Mouse (Mus musculus) left cerebral cortex, postnatal 14 days (tissue): ENCODE data around the gene Stambp. TPM values are rescaled to one million over a fixed set of nuclear protein-coding genes. Genes with fewer than 3 reads are reported as not detected.

ENCODE experiments used
- DNase-seq, 2 experiments: peaks; one replicate each; pipeline ENCODE4 v3.0.0; 2021 to 2022; ENCODE audit warnings: low spot score in 2 of 2, mixed read lengths in 1 of 2
- intact Hi-C: fragments of 180-260 bp; cut with DNase I; formaldehyde crosslinking; loops from one replicate; pipeline ENCODE4 v1.15.1; 2025
- total RNA-seq, 2 experiments: library from RNA; stranded (reverse); gene quantifications; 2 replicates each; pipeline ENCODE4 v1.2.3; 2021

Gene Stambp
- total RNA-seq, 2 experiments from 2014 or later, result 34.0 to 35.3 TPM

DNA sequence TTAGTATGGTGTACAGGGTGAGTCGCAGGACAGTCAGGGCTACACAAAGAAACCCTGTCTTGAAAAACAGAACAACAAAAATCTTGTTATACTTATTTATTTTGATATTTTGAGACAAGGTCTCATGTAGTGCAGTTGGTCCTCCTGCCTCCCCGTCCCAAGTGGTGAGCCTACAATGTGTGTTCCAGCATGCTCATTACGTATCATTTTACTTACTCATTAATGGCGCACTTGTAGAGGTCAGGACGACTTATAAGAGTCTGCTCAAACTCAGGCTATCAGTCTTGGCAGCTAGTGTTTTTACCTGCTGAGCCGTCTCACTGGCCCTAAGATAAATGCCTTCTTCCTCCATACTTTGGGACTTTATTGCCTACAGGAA is 65.4 kb downstream of the Stambp start:
- no peak for DNase-seq
- intact Hi-C loops, result loop anchor here (5.0 kb wide), 1 partner anchor 65 kb away; no protein-coding TSS in a partner anchor

DNA sequence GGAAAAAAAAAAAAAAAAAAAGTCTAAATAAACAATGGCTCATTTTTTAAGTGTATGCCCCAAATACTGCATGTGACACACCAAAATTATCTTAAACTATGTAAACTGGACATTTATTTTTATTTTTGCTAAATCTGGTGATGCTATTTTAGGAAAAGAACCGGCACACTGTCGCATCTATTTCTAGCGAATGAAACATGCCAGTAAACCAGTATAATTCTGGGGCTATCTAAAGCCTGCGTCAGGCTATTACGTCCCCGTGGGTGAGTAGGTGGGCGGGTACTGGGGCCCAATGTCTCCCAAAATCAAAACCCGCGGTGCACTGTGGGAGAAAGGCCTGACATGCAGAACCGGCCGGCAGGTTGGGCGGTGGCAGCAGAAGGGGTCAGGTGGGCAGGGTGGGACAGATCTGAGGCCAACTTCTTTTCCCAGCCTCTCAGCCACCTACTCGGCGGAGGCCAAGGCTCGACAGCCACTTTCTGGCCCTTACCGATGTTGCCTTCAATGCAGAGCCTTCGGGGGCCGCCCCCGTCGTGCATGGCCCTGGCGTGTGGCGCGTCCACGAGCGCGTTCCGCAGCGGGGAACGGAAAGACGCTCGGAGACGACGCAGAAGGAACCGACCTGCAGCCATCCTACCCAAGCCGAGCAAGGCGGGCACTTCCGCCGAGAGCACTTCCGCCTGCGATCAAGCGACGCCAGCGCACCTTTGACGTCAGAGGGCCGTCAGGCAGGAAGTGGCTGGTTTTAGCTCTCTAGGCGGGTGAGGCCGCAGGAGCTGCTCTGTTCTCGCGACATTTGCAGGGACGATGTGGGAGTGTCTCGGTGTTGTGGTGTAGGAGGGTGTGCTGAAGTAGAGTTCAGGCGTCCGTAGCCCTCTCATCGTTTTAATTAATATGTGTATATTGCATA is 66.0 kb downstream of the Stambp start, which contains the start of gene Dguok:
Gene Dguok (minus strand): TSS at position 712 of the 910 bp plus-strand sequence.
- intact Hi-C loops, result loop anchor here (5.0 kb wide), 1 partner anchor 64 kb away; no protein-coding TSS in a partner anchor
- DNase-seq, result peak; percentile 97 to 99

- DNase-seq, result no peak
- intact Hi-C loops, result loop anchor here (5.0 kb wide), 1 partner anchor 63 kb away; no protein-coding TSS in a partner anchor
These were observed 67.0 kb downstream of the Stambp start for GRCm38 (mm10) chr6:83505554-83505953.

DNA sequence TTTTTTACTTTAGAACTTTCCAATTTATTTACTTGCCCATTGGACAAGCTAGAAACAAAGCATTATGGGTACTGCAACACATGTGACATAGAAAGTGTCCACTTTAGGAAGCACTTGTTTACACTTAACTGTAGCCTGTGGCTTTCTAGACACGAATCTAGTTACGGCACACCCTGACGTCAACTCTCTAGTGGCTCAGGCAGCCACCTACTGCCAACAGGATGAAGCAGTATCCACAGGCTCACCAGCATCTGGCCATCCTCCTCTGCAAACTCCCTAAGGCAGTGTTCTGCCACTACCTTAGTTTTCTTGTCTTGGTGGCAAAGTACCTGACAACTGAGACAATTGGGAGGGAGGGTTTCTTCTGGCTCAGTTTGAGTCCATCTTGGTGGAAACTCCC is 69.2 kb downstream of the Stambp start:
- intact Hi-C loops, result no loop called here
- no peak for DNase-seq

- intact Hi-C loops, result no loop called here
- peak in 1 of 2 experiments; percentile 51 for DNase-seq
These were observed 69.9 kb downstream of the Stambp start for GRCm38 (mm10) chr6:83502656-83503055.

GRCm38 (mm10) chr6:83501524-83502310 is 70.8 kb downstream of the Stambp start:
- intact Hi-C loops, result no loop called here

DNA sequence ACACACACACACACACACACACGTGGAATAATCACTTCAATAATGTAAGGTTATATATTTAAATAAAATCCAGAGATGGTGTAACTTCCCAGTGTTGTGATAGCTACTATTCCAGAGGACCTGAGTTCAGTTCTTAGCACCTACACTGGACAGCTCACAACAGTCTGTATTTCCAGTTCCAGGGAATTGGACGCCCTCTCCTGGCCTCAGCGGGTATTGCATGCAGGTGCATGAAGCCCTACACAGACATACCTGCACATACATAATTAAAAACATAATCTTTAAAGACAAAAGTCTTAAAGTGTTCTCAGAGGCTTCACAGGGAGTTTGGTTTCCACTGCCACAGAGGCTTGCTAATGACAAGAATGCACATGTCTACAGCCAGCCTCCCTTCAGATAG is 72.1 kb downstream of the Stambp start:
- no peak for DNase-seq
- intact Hi-C loops, result no loop called here

More at GRCm38 (mm10) chr6:83501524-83502310, 70.8 kb downstream of the Stambp start:
- DNase-seq, result no peak

GRCm38 (mm10) chr6:83499078-83499477 is 73.5 kb downstream of the Stambp start:
- no peak for DNase-seq
- intact Hi-C loops, result no loop called here

DNA sequence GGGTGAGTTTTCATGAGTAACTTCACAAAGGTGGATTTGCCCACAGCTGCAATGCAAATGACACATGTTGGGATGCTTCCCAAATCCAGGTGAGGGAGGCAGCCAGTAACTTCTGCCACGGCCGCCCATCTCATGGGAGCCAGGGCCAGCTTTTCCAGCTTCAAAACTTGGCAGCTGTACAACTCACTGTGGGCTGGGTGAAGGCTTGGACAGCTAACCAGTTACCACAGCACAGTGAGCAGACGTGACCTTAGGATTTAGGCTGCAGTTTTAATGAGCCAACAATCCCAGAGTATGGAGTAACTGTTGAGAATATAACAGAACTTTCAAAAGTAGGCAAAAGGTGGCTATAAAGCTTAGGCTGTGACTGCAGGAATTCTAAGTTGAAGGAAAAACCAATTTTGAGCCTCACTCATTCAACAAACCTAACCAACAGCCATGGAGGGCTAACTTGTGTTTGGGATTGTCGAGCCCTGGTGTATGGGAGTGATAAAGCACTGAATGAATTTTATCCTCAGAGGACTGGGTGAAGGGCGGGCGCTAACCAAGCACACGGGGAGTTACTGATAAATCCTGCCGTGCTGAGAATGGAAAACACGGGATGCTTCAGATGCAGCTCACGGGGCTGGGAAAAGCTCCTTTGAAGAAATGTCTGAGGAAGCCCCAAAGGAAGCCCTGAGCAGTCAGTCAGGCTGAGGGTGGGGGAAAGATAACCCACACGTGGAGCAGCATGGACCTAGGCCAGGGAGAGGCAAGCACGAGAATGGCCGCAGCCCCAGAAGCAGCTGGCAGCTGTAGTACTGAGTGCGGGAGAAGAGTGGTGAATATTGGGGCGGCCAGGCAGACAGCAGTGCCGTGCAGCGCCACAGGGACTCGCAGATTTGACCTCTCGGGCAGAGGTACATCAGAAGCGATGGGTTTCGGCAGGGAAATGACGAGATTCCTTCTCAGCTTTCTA is 75.5 kb downstream of the Stambp start:
- intact Hi-C loops, result no loop called here
- no peak for DNase-seq

DNA sequence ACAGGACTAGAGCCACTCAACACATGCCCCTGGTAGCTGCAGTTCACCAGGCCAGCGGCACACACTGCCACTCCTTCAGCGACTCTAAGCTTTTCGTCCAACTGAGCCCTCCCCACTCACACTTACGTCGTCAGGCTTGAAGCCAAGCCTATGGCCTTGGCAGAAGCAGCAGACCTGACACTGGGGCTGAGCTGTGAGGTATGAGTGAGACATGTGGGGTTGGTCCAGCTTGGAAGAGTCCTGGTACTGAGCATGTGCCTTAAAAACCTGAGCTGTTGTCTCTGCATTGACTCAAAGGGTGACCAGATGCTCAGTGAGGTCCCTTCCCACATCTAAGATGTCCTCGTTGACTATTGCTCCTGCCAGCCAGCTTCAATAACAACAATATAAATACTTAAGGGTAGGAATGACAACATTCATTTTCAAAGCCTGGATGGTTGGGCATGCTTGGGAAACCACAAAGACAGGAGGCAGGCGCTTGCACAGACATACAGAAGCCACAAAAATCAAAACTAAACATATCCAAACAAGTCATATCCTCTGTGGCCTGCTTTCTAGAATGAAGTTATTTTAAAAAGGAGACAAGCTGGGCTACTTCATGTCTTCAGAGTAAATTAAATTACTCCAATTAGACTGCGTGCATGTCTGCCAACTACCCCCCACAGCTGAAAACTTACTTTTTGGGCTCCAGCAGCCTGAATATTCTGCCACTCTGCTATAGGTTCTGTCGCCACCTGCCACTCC is 76.3 kb downstream of the Stambp start:
- intact Hi-C loops, result no loop called here
- DNase-seq, result no peak

Other genes starting within 250 kb of the Stambp start
- 1 to 10 TPM; 6.2 to 6.6 TPM for gene Mthfd2, start 246.8 kb downstream of the Stambp start, total RNA-seq
- 10 to 100 TPM; 22.0 to 22.4 TPM for gene Mob1a, start 246.7 kb downstream of the Stambp start, total RNA-seq
- 10 to 100 TPM; 41.2 to 45.5 TPM for gene Bola3, start 223.6 kb downstream of the Stambp start, total RNA-seq
- 100 to 1,000 TPM; 106 to 114 TPM for gene Tet3, start 113.6 kb downstream of the Stambp start, total RNA-seq
- gene Dguok, start 65.8 kb downstream of the Stambp start, total RNA-seq, result 10 to 100 TPM; 21.8 to 22.9 TPM
- under 1 TPM; 0.66 to 0.88 TPM for gene Actg2, start 36.5 kb downstream of the Stambp start, total RNA-seq
- not detected for gene Clec4f, start 83.5 kb upstream of the Stambp start, total RNA-seq
- not detected for gene Cd207, start 105.1 kb upstream of the Stambp start, total RNA-seq
- not detected for gene Vax2, start 138.5 kb upstream of the Stambp start, total RNA-seq
- gene Atp6v1b1, start 170.3 kb upstream of the Stambp start, total RNA-seq, result not detected
- not detected for gene Ankrd53, start 189.9 kb upstream of the Stambp start, total RNA-seq
- 10 to 100 TPM; 46.1 to 47.8 TPM for gene Tex261, start 203.1 kb upstream of the Stambp start, total RNA-seq
- 10 to 100 TPM; 53.0 to 55.7 TPM for gene Nagk, start 222.3 kb upstream of the Stambp start, total RNA-seq